ENCODE assay signal across 29 mouse cellular contexts in genomic region chr7:103903187-103903586, GRCm38 (mm10). TPM values are rescaled to one million over a fixed set of nuclear protein-coding genes. Genes with fewer than 3 reads are reported as not detected.
A peak's percentile ranks its signal among the peaks of the same experiment; 100 is the strongest.
DNase-seq lines count a peak whose midpoint lies in the region; ATAC-seq and TF ChIP-seq lines count a peak whose summit lies in the region.
"Had no signal": no experiment of that assay in that cellular context is flagged by ENCODE, and none has a peak within 500 bp of the region (broad histone marks: within the 10 kb centered on the region; RNA-seq: fewer than 3 reads in every experiment).

Olfr65 (plus strand) TSS chr7:103903487.

- no peak for DNase-seq in frontal cortex, postnatal 14 days (ENCODE audit: low spot score in 2 of 2)
- DNase-seq in heart, adult 8-10 months (ENCODE audit: low spot score): peak; percentile 10
- DNase-seq in heart, adult 2 months: no peak
- DNase-seq in brain, adult 2 months (ENCODE audit: low read depth, low spot score): peak; percentile 10
- DNase-seq in skeletal muscle tissue, adult 2 months (ENCODE audit: low read depth, low spot score): peak; percentile 0
- DNase-seq in cerebellum, adult 11-12 months: no peak
- no peak for DNase-seq in forebrain, postnatal 0 days
- DNase-seq: adrenal gland, adult 2 months; adrenal gland, adult 8-10 months; adrenal gland, postnatal 10 days; adrenal gland, postnatal 14 days; adrenal gland, postnatal 25 days; adrenal gland, postnatal 36 days; B cell, adult 2 months; cerebellum, adult 11 months; cerebellum, adult 18-20 months; cerebellum, adult 2 months had no signal

- no peak for TF ChIP-seq EP300 in heart, adult 2 months (IDR thresholded peaks at IDR 0.05; ENCODE audit: insufficient read depth, low read depth, low read length)

- TF ChIP-seq CTCF in heart, adult 2 months (IDR thresholded peaks at IDR 0.05): no peak
- TF ChIP-seq CTCF in forebrain, postnatal 0 days (IDR thresholded peaks at IDR 0.05; ENCODE audit: low read depth): no peak

- H3K27me3 ChIP-seq in heart, adult 2 months (ENCODE audit: control insufficient read depth, insufficient read depth, low read length): no peaks in the 10 kb centered on the region
- no peaks in the 10 kb centered on the region for H3K27me3 ChIP-seq in forebrain, postnatal 0 days (ENCODE audit: insufficient read depth, low read length)
- H3K27me3 ChIP-seq: CH12.LX, Patski had no signal

- WGBS in heart, adult 2 months: 41% methylated on average over 2 of the region's 2 CpGs
- WGBS in forebrain, postnatal 0 days: 76% methylated on average over 2 of the region's 2 CpGs

- no peaks in the 10 kb centered on the region for H3K9me3 ChIP-seq in forebrain, postnatal 0 days (ENCODE audit: low read length)
- H3K9me3 ChIP-seq: G1E had no signal

- no peak within 1 kb of the TSS for H3K4me3 ChIP-seq in heart, adult 2 months
- no peak within 1 kb of the TSS for H3K4me3 ChIP-seq in forebrain, postnatal 0 days (ENCODE audit: low read depth, low read length)

- H3K36me3 ChIP-seq in heart, adult 2 months (ENCODE audit: control insufficient read depth, insufficient read depth, low read length): no peaks in the 10 kb centered on the region
- no peaks in the 10 kb centered on the region for H3K36me3 ChIP-seq in forebrain, postnatal 0 days (ENCODE audit: insufficient read depth)
- H3K36me3 ChIP-seq: G1E had no signal

- H3K79me2 ChIP-seq in heart, adult 2 months (replicated peaks; ENCODE audit: control insufficient read depth, insufficient read depth, low read length): no peaks in the 10 kb centered on the region

- no peak within 1 kb of the TSS for H3K27ac ChIP-seq in heart, adult 2 months
- no peak within 1 kb of the TSS for H3K27ac ChIP-seq in forebrain, postnatal 0 days (ENCODE audit: low read depth, low read length)

- no peak for TF ChIP-seq POLR2A in heart, adult 2 months (IDR thresholded peaks at IDR 0.05; ENCODE audit: insufficient read depth, low read depth, low read length)

- H3K4me2 ChIP-seq in forebrain, postnatal 0 days (ENCODE audit: low read depth): no peak within 1 kb of the TSS

- peak; percentile 50; the same call in 1 of the 2 replicates for ATAC-seq in frontal cortex, adult (ENCODE audit: low TSS enrichment)
- ATAC-seq in forebrain, postnatal 0 days: no peak
- ATAC-seq: activated CD4-positive, CD25-positive, alpha-beta regulatory T cell, adult 4 months; CD4-positive, CD25-positive, alpha-beta regulatory T cell, adult 4 months; Patski had no signal

- no peak within 1 kb of the TSS for H3K9ac ChIP-seq in heart, adult 2 months (ENCODE audit: low read depth, low read length)
- no peak within 1 kb of the TSS for H3K9ac ChIP-seq in forebrain, postnatal 0 days

- intact Hi-C loops in heart, adult 2 months (cut with DNase I): no loop called here

- no peaks in the 10 kb centered on the region for H3K4me1 ChIP-seq in heart, adult 2 months (ENCODE audit: control insufficient read depth, insufficient read depth, low read length)
- no peaks in the 10 kb centered on the region for H3K4me1 ChIP-seq in forebrain, postnatal 0 days (ENCODE audit: insufficient read depth)

RNA-seq across cellular contexts. Expression of gene Olfr65, which starts in this region (rescaled TPM):
- total RNA-seq in heart, adult 8-10 months (2022): not detected
- total RNA-seq in heart, adult 2 months (2021): not detected
- not detected in 2 replicates for polyA plus RNA-seq in heart, adult 2 months (2012; rRNA removed)
- not detected in 2 replicates for total RNA-seq in forebrain, postnatal 0 days (2014; rRNA removed)
- not detected in 2 replicates for polyA plus RNA-seq in forebrain, postnatal 0 days (2015; fragmentation: Nextera tagmentation; extraction: Ambion mirVana)
- total RNA-seq: adrenal gland, adult 18-20 months; adrenal gland, adult 2 months; adrenal gland, adult 8-10 months; adrenal gland, postnatal 10 days; adrenal gland, postnatal 14 days; adrenal gland, postnatal 25 days; adrenal gland, postnatal 36 days; adrenal gland, postnatal 4 days; CH12.LX; ES-E14; G1E; MEL had no signal
- polyA plus RNA-seq: activated CD4-positive, CD25-positive, alpha-beta regulatory T cell, adult 4 months; adrenal gland, adult 2 months; brain, embryonic 14.5 days; C2C12; CD4-positive, CD25-positive, alpha-beta regulatory T cell, adult 4 months; cerebellum, adult 2 months; G1E; Patski had no signal

Comparison
In these comparisons a context has a peak if more than half of its experiments do, and no peak if none do; other contexts are left out.
1. Peak in DNase-seq in heart, adult 8-10 months; RNA of the gene not detected or under 1 TPM.
2. DNase-seq: peak in brain, adult 2 months (single experiment) and skeletal muscle tissue, adult 2 months (single experiment); none in frontal cortex, postnatal 14 days (0 of 2), heart, adult 2 months (0 of 2), cerebellum, adult 11-12 months (single experiment) and forebrain, postnatal 0 days (single experiment).